Mouse (Mus musculus) lung, embryonic 14.5 days (tissue): ENCODE results near the gene Nedd4. TPM values are rescaled to one million over a fixed set of nuclear protein-coding genes. Genes with fewer than 3 reads are reported as not detected.
A peak's percentile ranks its signal among the peaks of the same experiment; 100 is the strongest.

Source experiments
- ATAC-seq: fragments of 200-750 bp; cut with Nextera tagmentation; 2 replicates; pipeline ENCODE4 v1.8.0; 2017; ENCODE audit warnings: mild to moderate bottlenecking, moderate TSS enrichment, moderate library complexity; ENCODE audit not compliant: insufficient read depth
- DNase-seq: peaks from one replicate; pipeline ENCODE4 v3.0.0-alpha.2; 2015
- H3K27ac ChIP-seq: fragments of 300-500 bp; sonication (generic); 2 replicates; pipeline ENCODE4 v1.5.1; 2014; ENCODE audit warnings: low read depth, mild to moderate bottlenecking, moderate library complexity
- H3K27me3 ChIP-seq: fragments of 300-500 bp; sonication (generic); 2 replicates; pipeline ENCODE4 v1.6.1; 2014; ENCODE audit warnings: low read length, control low read depth; ENCODE audit not compliant: insufficient read depth
- H3K36me3 ChIP-seq: fragments of 300-500 bp; sonication (generic); 2 replicates; pipeline ENCODE4 v1.6.1; 2014; ENCODE audit warnings: control low read depth; ENCODE audit not compliant: insufficient read depth
- H3K4me1 ChIP-seq: fragments of 300-500 bp; sonication (generic); 2 replicates; pipeline ENCODE4 v1.6.1; 2014; ENCODE audit warnings: antibody characterized with exemption, control low read depth; ENCODE audit not compliant: insufficient read depth
- H3K4me2 ChIP-seq: fragments of 300-500 bp; sonication (generic); 2 replicates; pipeline ENCODE4 v1.6.1; 2014; ENCODE audit warnings: mild to moderate bottlenecking
- H3K4me3 ChIP-seq: fragments of 300-500 bp; sonication (generic); 2 replicates; pipeline ENCODE4 v1.5.1; 2014; ENCODE audit warnings: low read depth, low read length
- H3K9ac ChIP-seq: fragments of 300-500 bp; sonication (generic); 2 replicates; pipeline ENCODE4 v1.6.1; 2014
- H3K9me3 ChIP-seq: fragments of 300-500 bp; sonication (generic); 2 replicates; pipeline ENCODE4 v1.6.1; 2016; ENCODE audit warnings: low read depth, low read length, control low read depth
- CTCF ChIP-seq: IDR thresholded peaks from 2 replicates; pipeline ENCODE4 v1.5.1; 2016; ENCODE audit warnings: antibody characterized with exemption, low read depth
- WGBS: fragments of 180-500 bp; shearing (Covaris S2); extraction: QIAGEN DNeasy Blood & Tissue Kit; methylation state at CpG from one replicate; pipeline ENCODE4 v1.1.7; 2014; 5-methylcytosine and 5-hydroxymethylcytosine counted together
- polyA plus RNA-seq: library from polyadenylated mRNA; unstranded; fragments of >200 nt; fragmentation: Nextera tagmentation; extraction: Ambion mirVana; gene quantifications from 2 replicates; pipeline ENCODE4 v1.2.1, GENCODE M21; 2014

Gene Nedd4
- polyA plus RNA-seq, 1 experiment from 2014 or later, result 805 TPM

GRCm38 (mm10) chr9:72681652-72682228 lies 19.6 kb downstream of the Nedd4 start:
- 84% methylated on average over 8 of the region's 8 CpGs for WGBS
- Histone ChIP-seq H3K9ac (no peak overlapping the region), H3K36me3 (peaks cover 86% of the 10 kb centered on the region), H3K27ac (0 out of 2 replicates have a peak overlapping the region, but pooled peaks have one; percentile 6), H3K4me2 (no peak overlapping the region), H3K27me3 (no peaks in the 10 kb centered on the region), H3K4me3 (no peak overlapping the region), H3K9me3 (no peaks in the 10 kb centered on the region), H3K4me1 (no peaks in the 10 kb centered on the region)
- 0 out of 2 replicates have a peak, but pooled peaks have one; percentile 51 for ATAC-seq
- DNase-seq, result no peak
- TF ChIP-seq CTCF, result no peak

GRCm38 (mm10) chr9:72683268-72683667 lies 21.1 kb downstream of the Nedd4 start:
- Histone ChIP-seq H3K9ac (no peak overlapping the region), H3K4me1 (no peaks in the 10 kb centered on the region), H3K27me3 (no peaks in the 10 kb centered on the region), H3K9me3 (no peaks in the 10 kb centered on the region), H3K4me2 (no peak overlapping the region), H3K36me3 (peaks cover 86% of the 10 kb centered on the region), H3K4me3 (no peak overlapping the region), H3K27ac (no peak overlapping the region)
- TF ChIP-seq CTCF, result no peak
- ATAC-seq (no peak), DNase-seq (no peak)
- 80% methylated on average over 1 of the region's 1 CpGs for WGBS

GRCm38 (mm10) chr9:72685231-72685630 lies 23.1 kb downstream of the Nedd4 start:
- Histone ChIP-seq H3K4me2 (no peak overlapping the region), H3K9me3 (no peaks in the 10 kb centered on the region), H3K4me1 (no peaks in the 10 kb centered on the region), H3K27me3 (no peaks in the 10 kb centered on the region), H3K36me3 (peaks cover 90% of the 10 kb centered on the region), H3K4me3 (no peak overlapping the region), H3K27ac (no peak overlapping the region), H3K9ac (no peak overlapping the region)
- DNase-seq (no peak), ATAC-seq (no peak)
- no peak for TF ChIP-seq CTCF
- WGBS, result 80% methylated on average over 4 of the region's 4 CpGs

GRCm38 (mm10) chr9:72686506-72686905 lies 24.4 kb downstream of the Nedd4 start:
- Histone ChIP-seq H3K4me2 (no peak overlapping the region), H3K4me3 (no peak overlapping the region), H3K4me1 (no peaks in the 10 kb centered on the region), H3K27me3 (no peaks in the 10 kb centered on the region), H3K9ac (no peak overlapping the region), H3K27ac (no peak overlapping the region), H3K36me3 (peaks cover 96% of the 10 kb centered on the region), H3K9me3 (no peaks in the 10 kb centered on the region)
- 70% methylated on average over 4 of the region's 4 CpGs for WGBS
- ATAC-seq, result no peak
- TF ChIP-seq CTCF, result no peak
- peak; percentile 47 for DNase-seq

DNA sequence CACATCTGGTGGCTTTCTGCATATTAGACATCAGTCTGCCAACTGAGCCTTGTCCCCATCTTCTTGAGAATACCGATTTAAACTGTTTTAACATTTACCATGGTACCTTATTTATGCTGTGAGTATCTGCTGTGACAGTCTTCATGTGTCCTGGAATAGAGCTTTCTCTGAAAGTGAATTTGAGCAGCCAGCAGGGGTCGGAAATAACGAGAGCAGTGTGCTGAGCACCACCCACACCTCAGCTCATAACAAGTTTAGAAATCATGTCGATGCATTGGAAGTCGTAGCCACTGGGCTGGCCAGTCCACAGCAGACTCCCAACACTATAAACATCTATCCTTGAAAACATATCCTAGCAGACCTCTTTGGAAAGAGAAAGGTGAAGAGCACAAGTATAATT lies 27.4 kb downstream of the Nedd4 start:
- H3K9ac ChIP-seq, result no peak overlapping the region
- H3K9me3 ChIP-seq, result no peaks in the 10 kb centered on the region
- peaks cover 97% of the 10 kb centered on the region for H3K36me3 ChIP-seq
- DNase-seq (no peak), ATAC-seq (no peak)
- H3K4me2 ChIP-seq, result no peak overlapping the region
- H3K27ac ChIP-seq, result no peak overlapping the region
- no peak overlapping the region for H3K4me3 ChIP-seq
- no peaks in the 10 kb centered on the region for H3K4me1 ChIP-seq
- TF ChIP-seq CTCF, result no peak
- no peaks in the 10 kb centered on the region for H3K27me3 ChIP-seq
- WGBS, result 73% methylated on average over 5 of the region's 5 CpGs

DNA sequence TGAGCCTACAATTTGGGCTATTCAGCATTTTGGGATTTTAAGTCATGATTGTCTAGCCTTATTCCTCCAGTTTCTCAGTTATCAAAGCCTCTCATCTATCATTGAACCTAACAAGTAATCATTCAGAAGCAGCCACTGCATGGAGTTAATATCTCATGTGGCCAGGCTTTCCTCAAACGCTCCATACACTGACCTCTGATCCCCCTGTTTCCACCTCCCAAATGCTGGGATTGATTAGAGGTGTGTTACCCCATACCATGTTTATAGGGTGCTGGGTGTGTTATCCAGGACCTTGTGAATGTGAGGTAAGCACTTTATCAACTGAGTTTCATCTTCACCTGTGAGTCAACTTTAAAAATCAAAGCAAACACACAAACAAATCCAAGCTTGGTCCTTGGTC lies 28.7 kb downstream of the Nedd4 start:
- no peak overlapping the region for H3K27ac ChIP-seq
- no peak overlapping the region for H3K4me3 ChIP-seq
- 43% methylated on average over 1 of the region's 1 CpGs for WGBS
- H3K4me2 ChIP-seq, result no peak overlapping the region
- no peaks in the 10 kb centered on the region for H3K4me1 ChIP-seq
- DNase-seq, result no peak
- H3K36me3 ChIP-seq, result peaks cover 95% of the 10 kb centered on the region
- no peaks in the 10 kb centered on the region for H3K27me3 ChIP-seq
- ATAC-seq, result no peak
- no peak overlapping the region for H3K9ac ChIP-seq
- H3K9me3 ChIP-seq, result no peaks in the 10 kb centered on the region
- no peak for TF ChIP-seq CTCF

- no peak for ATAC-seq
- no peak for TF ChIP-seq CTCF
- no peaks in the 10 kb centered on the region for H3K4me1 ChIP-seq
Measured at GRCm38 (mm10) chr9:72691942-72692341, 29.8 kb downstream of the Nedd4 start.

More at GRCm38 (mm10) chr9:72691942-72692341, 29.8 kb downstream of the Nedd4 start:
- no peak overlapping the region for H3K4me2 ChIP-seq
- H3K27me3 ChIP-seq, result no peaks in the 10 kb centered on the region
- 45% methylated on average over 5 of the region's 5 CpGs for WGBS
- DNase-seq, result no peak
- H3K36me3 ChIP-seq, result peaks cover 94% of the 10 kb centered on the region
- no peaks in the 10 kb centered on the region for H3K9me3 ChIP-seq
- no peak overlapping the region for H3K9ac ChIP-seq
- H3K4me3 ChIP-seq, result no peak overlapping the region
- no peak overlapping the region for H3K27ac ChIP-seq
